Mouse (Mus musculus) liver, embryonic 14.5 days (tissue): ENCODE data around the gene Heyl. TPM values are rescaled to one million over a fixed set of nuclear protein-coding genes. Genes with fewer than 3 reads are reported as not detected.
"Not testable (repeated sequence)": the region's sequence is repeated elsewhere in the genome, so short reads cannot be mapped to it uniquely, and the experiment has no call there.

ENCODE experiments used
- ATAC-seq: fragments of 200-750 bp; cut with Nextera tagmentation; 2 replicates; pipeline ENCODE4 v1.8.0; 2017; ENCODE audit warnings: moderate number of reproducible peaks, mild to moderate bottlenecking, moderate library complexity; ENCODE audit not compliant: insufficient read depth
- DNase-seq, 3 experiments: peaks; one replicate each; pipeline ENCODE4 v3.0.0-alpha.2; 2012 to 2013; ENCODE audit warnings: low read depth in 3 of 3, low spot score in 3 of 3
- H3K27ac ChIP-seq: fragments of 300-500 bp; sonication (generic); 2 replicates; pipeline ENCODE4 v1.5.1; 2014; ENCODE audit warnings: moderate library complexity, mild to moderate bottlenecking, control low read depth, inconsistent platforms
- H3K27me3 ChIP-seq: fragments of 300-500 bp; sonication (generic); 2 replicates; pipeline ENCODE4 v1.6.1; 2014; ENCODE audit warnings: mild to moderate bottlenecking, low read length, moderate library complexity; ENCODE audit not compliant: control insufficient read depth, insufficient read depth
- H3K36me3 ChIP-seq: fragments of 300-500 bp; sonication (generic); replicated peaks from 2 replicates; pipeline ENCODE4 v1.6.1; 2014; ENCODE audit warnings: low read depth; ENCODE audit not compliant: control insufficient read depth, insufficient read depth
- H3K4me1 ChIP-seq, 2 experiments: fragments of 200-500 bp in 1 of 2; fragments of 300-500 bp in 1 of 2; sonication (generic) in 1 of 2; replicated peaks; 2 replicates each; pipeline ENCODE4 v1.6.1; 2012 to 2014; ENCODE audit warnings: antibody characterized with exemption in 1 of 2, inconsistent platforms in 1 of 2, low read length in 1 of 2; ENCODE audit not compliant: control insufficient read depth in 2 of 2, insufficient read depth in 2 of 2
- H3K4me2 ChIP-seq: fragments of 300-500 bp; sonication (generic); 2 replicates; pipeline ENCODE4 v1.6.1; 2014; ENCODE audit warnings: low read depth, mild to moderate bottlenecking, control low read depth, moderate library complexity
- H3K4me3 ChIP-seq, 2 experiments: fragments of 200-500 bp in 1 of 2; fragments of 300-500 bp in 1 of 2; sonication (generic) in 1 of 2; 2 replicates each; pipeline ENCODE4 v1.5.1; 2012 to 2014; ENCODE audit warnings: low read depth in 2 of 2, low read length in 2 of 2, mild to moderate bottlenecking in 2 of 2, control low read depth in 1 of 2, inconsistent platforms in 1 of 2, moderate library complexity in 1 of 2; ENCODE audit not compliant: insufficient read depth in 1 of 2
- H3K9ac ChIP-seq: fragments of 300-500 bp; sonication (generic); replicated peaks from 2 replicates; pipeline ENCODE4 v1.6.1; 2014; ENCODE audit warnings: mild to moderate bottlenecking, control low read depth, moderate library complexity
- H3K9me3 ChIP-seq: fragments of 300-500 bp; sonication (generic); 2 replicates; pipeline ENCODE4 v1.6.1; 2016; ENCODE audit warnings: low read length, mixed read lengths; ENCODE audit not compliant: control insufficient read depth
- CTCF ChIP-seq: IDR thresholded peaks from 2 replicates; pipeline ENCODE4 v1.5.1; 2016; ENCODE audit warnings: antibody characterized with exemption, low read depth, control low read depth
- EP300 ChIP-seq: IDR thresholded peaks from 2 replicates; pipeline ENCODE4 v1.6.1; 2016; ENCODE audit warnings: antibody characterized with exemption, low read depth
- WGBS: fragments of 180-500 bp; shearing (Covaris S2); extraction: QIAGEN DNeasy Blood & Tissue Kit; methylation state at CpG from one replicate; pipeline ENCODE4 v1.1.7; 2014; ENCODE audit not compliant: insufficient replicate concordance; 5-methylcytosine and 5-hydroxymethylcytosine counted together
- polyA plus RNA-seq, 2 experiments: library from polyadenylated mRNA; depleted of rRNA in 1 of 2; stranded (reverse) in 1 of 2; unstranded in 1 of 2; fragments of >200 nt; fragmentation: Nextera tagmentation in 1 of 2; extraction: Ambion mirVana in 1 of 2; gene quantifications; 2 replicates each; pipeline versions ENCODE4 v1.2.1 to v1.2.3; 2012 to 2014

Heyl gene
- polyA plus RNA-seq, 2 experiments = 0.42 to 0.46 TPM

DNA sequence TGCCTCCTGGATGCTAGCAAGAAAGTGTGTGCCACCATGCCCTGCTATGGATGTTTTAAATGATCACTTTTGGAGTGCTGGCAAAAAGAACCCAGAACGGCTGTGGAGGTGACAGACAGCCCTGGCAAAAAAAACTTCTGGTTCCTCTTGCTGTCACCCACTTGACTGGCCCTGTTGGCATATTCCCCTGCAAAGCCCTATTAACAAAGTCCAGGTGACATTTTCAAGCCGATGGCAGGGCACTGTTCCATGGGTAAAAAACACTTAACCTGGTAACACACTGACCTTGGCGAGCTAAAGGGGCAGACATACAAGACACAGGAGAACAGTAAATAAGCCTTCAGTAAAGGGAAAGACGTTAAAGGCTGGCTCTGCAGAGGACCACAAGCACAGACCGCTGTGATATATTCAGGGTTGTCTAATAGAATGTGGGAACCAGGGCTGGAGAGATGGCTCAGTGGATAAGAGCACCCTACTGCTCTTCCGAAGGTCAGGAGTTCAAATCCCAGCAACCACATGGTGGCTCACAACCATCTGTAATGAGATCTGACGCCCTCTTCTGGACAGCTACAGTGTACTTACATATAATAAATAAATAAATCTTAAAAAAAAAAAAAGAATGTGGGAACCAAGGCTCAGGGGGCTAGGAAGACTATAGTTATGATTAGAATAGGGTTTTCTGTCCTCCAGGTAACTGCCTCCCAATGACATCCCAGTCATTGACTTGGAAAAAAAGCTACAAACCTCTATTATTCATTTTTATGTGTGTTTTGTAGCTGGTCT lies 60.5 kb downstream of the Heyl start:
- no peaks in the 10 kb centered on the region for H3K9me3 ChIP-seq
- ATAC-seq (no peak), DNase-seq (no peak)
- peaks cover 99% of the 10 kb centered on the region for H3K36me3 ChIP-seq
- no peak overlapping the region for H3K9ac ChIP-seq
- H3K27ac ChIP-seq = no peak overlapping the region
- H3K4me1 ChIP-seq = no peaks in the 10 kb centered on the region
- no peak overlapping the region for H3K4me3 ChIP-seq
- H3K27me3 ChIP-seq = no peaks in the 10 kb centered on the region
- H3K4me2 ChIP-seq = no peak overlapping the region
- TF ChIP-seq EP300 (no peak), CTCF (no peak)
- WGBS = 74% methylated on average over 7 of the region's 7 CpGs

DNA sequence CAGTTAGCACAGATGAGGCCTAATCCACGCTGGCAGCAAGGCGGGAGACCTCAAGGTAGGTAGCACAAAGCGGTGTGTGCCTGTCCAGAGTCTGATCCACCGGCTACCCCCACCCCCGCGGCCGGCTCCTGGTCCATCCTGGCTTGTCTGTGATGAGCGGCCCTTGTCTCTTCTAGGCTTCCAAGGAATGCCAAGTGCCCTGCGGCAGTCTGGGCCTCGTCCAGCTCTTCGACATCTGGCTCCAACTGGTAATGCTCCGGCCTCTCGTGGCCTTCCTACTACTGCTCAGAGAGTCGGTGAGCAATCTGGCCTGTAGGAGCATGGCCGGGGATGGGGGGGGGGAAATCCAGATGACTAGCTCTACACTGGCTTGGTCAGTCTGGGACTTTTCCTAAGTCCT lies 61.7 kb downstream of the Heyl start:
- H3K4me3 ChIP-seq, H3K9ac ChIP-seq, H3K4me1 ChIP-seq, ATAC-seq, DNase-seq, H3K9me3 ChIP-seq, H3K4me2 ChIP-seq, H3K27me3 ChIP-seq, H3K27ac ChIP-seq: not testable (repeated sequence)
- 89% methylated on average over 15 of the region's 15 CpGs for WGBS
- peaks cover 99% of the 10 kb centered on the region for H3K36me3 ChIP-seq

DNA sequence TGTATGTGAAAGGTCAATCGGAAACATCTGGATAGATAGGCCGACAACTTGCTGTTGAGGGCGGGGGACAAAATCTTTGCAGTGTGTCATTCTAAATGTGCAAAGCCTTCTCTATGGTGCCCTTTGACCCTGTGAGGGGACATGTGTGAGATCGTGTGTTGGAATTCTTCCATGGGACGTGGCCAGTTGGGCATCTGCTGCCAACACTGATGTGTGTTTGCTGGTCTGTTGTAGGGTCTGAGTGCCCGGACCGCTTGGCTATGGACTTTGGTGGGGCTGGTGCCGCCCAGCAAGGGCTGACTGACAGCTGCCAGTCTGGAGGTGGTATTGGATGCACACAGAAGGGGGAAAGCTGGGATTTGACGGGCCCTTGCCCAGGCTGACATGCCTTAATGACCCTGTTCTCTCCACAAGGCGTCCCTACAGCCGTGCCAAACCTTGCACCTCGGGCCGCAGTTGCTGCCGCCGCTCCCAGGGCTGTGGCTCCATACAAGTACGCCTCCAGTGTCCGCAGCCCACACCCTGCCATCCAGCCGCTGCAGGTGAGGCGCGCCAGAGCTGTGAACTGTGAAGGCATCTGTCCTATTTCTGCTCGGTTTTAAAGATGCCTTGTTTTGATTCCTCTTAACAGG lies 62.3 kb downstream of the Heyl start:
- no peak for DNase-seq
- no peak for ATAC-seq
- peaks cover 99% of the 10 kb centered on the region for H3K36me3 ChIP-seq
- no peak overlapping the region for H3K4me3 ChIP-seq
- no peak overlapping the region for H3K9ac ChIP-seq
- H3K27me3 ChIP-seq = no peaks in the 10 kb centered on the region
- no peaks in the 10 kb centered on the region for H3K9me3 ChIP-seq
- WGBS = 90% methylated on average over 21 of the region's 21 CpGs
- no peak overlapping the region for H3K27ac ChIP-seq
- no peak overlapping the region for H3K4me2 ChIP-seq
- no peaks in the 10 kb centered on the region for H3K4me1 ChIP-seq
- no peak for TF ChIP-seq CTCF
- TF ChIP-seq EP300 = no peak

GRCm38 (mm10) chr4:123296148-123296534 lies 62.8 kb downstream of the Heyl start:
- TF ChIP-seq CTCF = no peak
- TF ChIP-seq EP300 = no peak
- H3K9me3 ChIP-seq = no peaks in the 10 kb centered on the region
- H3K4me2 ChIP-seq = no peak overlapping the region
- WGBS = 80% methylated on average over 5 of the region's 5 CpGs
- no peak overlapping the region for H3K4me3 ChIP-seq
- H3K9ac ChIP-seq = no peak overlapping the region
- DNase-seq (no peak), ATAC-seq (no peak)
- no peaks in the 10 kb centered on the region for H3K27me3 ChIP-seq
- H3K36me3 ChIP-seq = peaks cover 99% of the 10 kb centered on the region
- no peak overlapping the region for H3K27ac ChIP-seq
- no peaks in the 10 kb centered on the region for H3K4me1 ChIP-seq

- no peaks in the 10 kb centered on the region for H3K9me3 ChIP-seq
- H3K4me1 ChIP-seq = no peaks in the 10 kb centered on the region
- TF ChIP-seq CTCF = no peak
- no peak for TF ChIP-seq EP300
- H3K27me3 ChIP-seq = no peaks in the 10 kb centered on the region
- no peak overlapping the region for H3K4me3 ChIP-seq
- DNase-seq (no peak), ATAC-seq (no peak)
- H3K4me2 ChIP-seq = no peak overlapping the region
- no peak overlapping the region for H3K27ac ChIP-seq
- 91% methylated on average over 22 of the region's 22 CpGs for WGBS
- H3K9ac ChIP-seq = no peak overlapping the region
- peaks cover 99% of the 10 kb centered on the region for H3K36me3 ChIP-seq
Observed at GRCm38 (mm10) chr4:123297195-123297960, 64.0 kb downstream of the Heyl start.
